Mouse (Mus musculus) embryonic facial prominence, embryonic 10.5 days (tissue): Measurements from ENCODE around the gene Plp1. TPM values are rescaled to one million over a fixed set of nuclear protein-coding genes. Genes with fewer than 3 reads are reported as not detected.

Experiments
- DNase-seq: peaks from one replicate; pipeline ENCODE4 v3.0.0-alpha.2; 2017; ENCODE audit warnings: low spot score
- H3K27ac ChIP-seq: fragments of 300-500 bp; sonication (generic); replicated peaks from 2 replicates; pipeline ENCODE4 v1.5.1; 2016; ENCODE audit warnings: mild to moderate bottlenecking
- H3K27me3 ChIP-seq: fragments of 300-500 bp; sonication (generic); replicated peaks from 2 replicates; pipeline ENCODE4 v1.6.1; 2016; ENCODE audit warnings: low read depth, mild to moderate bottlenecking; ENCODE audit not compliant: poor library complexity, severe bottlenecking
- H3K36me3 ChIP-seq: fragments of 300-500 bp; sonication (generic); replicated peaks from 2 replicates; pipeline ENCODE4 v1.6.1; 2016; ENCODE audit warnings: mild to moderate bottlenecking, moderate library complexity
- H3K4me1 ChIP-seq: fragments of 300-500 bp; sonication (generic); 2 replicates; pipeline ENCODE4 v1.6.1; 2016
- H3K4me3 ChIP-seq: fragments of 300-500 bp; sonication (generic); 2 replicates; pipeline ENCODE4 v1.5.1; 2016; ENCODE audit warnings: mild to moderate bottlenecking, moderate library complexity
- H3K9me3 ChIP-seq: fragments of 300-500 bp; sonication (generic); 2 replicates; pipeline ENCODE4 v1.6.1; 2016; ENCODE audit warnings: mild to moderate bottlenecking
- WGBS: fragments of 180-500 bp; shearing (Covaris S2); methylation state at CpG from one replicate; pipeline ENCODE4 v1.1.7; 2016; 5-methylcytosine and 5-hydroxymethylcytosine counted together
- polyA plus RNA-seq: library from polyadenylated mRNA; unstranded; fragments of >200 nt; fragmentation: Nextera tagmentation; extraction: Ambion mirVana; gene quantifications from 2 replicates; pipeline ENCODE4 v1.2.1, GENCODE M21; 2016

The Plp1 gene
- 11.4 and 11.7 TPM in 2 replicates for polyA plus RNA-seq

GRCm38 (mm10) chrX:136822371-136822770, at the start of gene Plp1:
Plp1 (plus strand) TSS chrX:136822671.
- H3K27ac ChIP-seq = no peak within 1 kb of the TSS
- no peaks in the 10 kb centered on the region for H3K36me3 ChIP-seq
- no peaks in the 10 kb centered on the region for H3K9me3 ChIP-seq
- DNase-seq = no peak
- 0 out of 2 replicates have a peak, but pooled peaks cover 4% of the 10 kb centered on the region for H3K4me1 ChIP-seq
- H3K4me3 ChIP-seq = no peak within 1 kb of the TSS
- peaks cover 87% of the 10 kb centered on the region for H3K27me3 ChIP-seq
- 24% methylated on average over 1 of the region's 1 CpGs for WGBS

GRCm38 (mm10) chrX:136773035-136773434, 49.4 kb upstream of the Plp1 start:
- Histone ChIP-seq H3K36me3 (peaks cover 13% of the 10 kb centered on the region; the same call in 1 of the 2 replicates), H3K27me3 (peaks cover 60% of the 10 kb centered on the region), H3K27ac (no peak overlapping the region), H3K4me1 (no peaks in the 10 kb centered on the region), H3K4me3 (no peak overlapping the region), H3K9me3 (no peaks in the 10 kb centered on the region)
- WGBS = 70% methylated on average over 1 of the region's 1 CpGs
- no peak for DNase-seq

- Histone ChIP-seq H3K9me3 (no peaks in the 10 kb centered on the region), H3K4me3 (no peak overlapping the region), H3K27ac (no peak overlapping the region), H3K36me3 (peaks cover 17% of the 10 kb centered on the region; the same call in 1 of the 2 replicates), H3K4me1 (no peaks in the 10 kb centered on the region), H3K27me3 (peaks cover 94% of the 10 kb centered on the region)
- no peak for DNase-seq
- 81% methylated on average over 3 of the region's 3 CpGs for WGBS
These were observed 44.4 kb upstream of the Plp1 start for GRCm38 (mm10) chrX:136778046-136778445.

DNA sequence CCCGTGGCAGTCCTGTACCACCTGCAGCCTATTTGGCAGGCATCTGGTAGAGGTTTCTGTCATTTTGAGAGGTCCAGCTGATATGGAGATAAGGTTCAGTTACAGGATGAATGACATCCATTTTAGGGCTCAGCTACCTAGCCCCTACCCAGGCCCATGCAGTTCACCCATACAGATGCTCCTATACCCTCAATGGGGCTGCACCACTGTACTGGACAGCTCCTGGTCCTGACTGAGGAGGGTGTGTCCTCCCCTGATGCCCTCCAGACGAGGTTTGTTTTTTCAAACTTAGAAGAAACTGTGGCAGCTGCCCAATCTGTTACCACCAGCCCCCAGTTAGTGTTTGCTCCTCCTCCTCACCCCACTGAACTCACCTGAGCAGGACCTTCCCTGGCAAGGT, 43.2 kb upstream of the Plp1 start:
- DNase-seq = no peak
- Histone ChIP-seq H3K27ac (no peak overlapping the region), H3K4me3 (no peak overlapping the region), H3K9me3 (no peaks in the 10 kb centered on the region), H3K4me1 (no peaks in the 10 kb centered on the region), H3K36me3 (peaks cover 13% of the 10 kb centered on the region; the same call in 1 of the 2 replicates), H3K27me3 (peaks cover 94% of the 10 kb centered on the region)
- 54% methylated on average over 2 of the region's 2 CpGs for whole genome bisulfite sequencing

GRCm38 (mm10) chrX:136780041-136780440, 42.4 kb upstream of the Plp1 start, which contains the start of gene Glra4:
Glra4 (minus strand) TSS chrX:136780141.
- Histone ChIP-seq H3K27me3 (peaks cover 94% of the 10 kb centered on the region), H3K4me3 (no peak within 1 kb of the TSS), H3K4me1 (no peaks in the 10 kb centered on the region), H3K36me3 (peaks cover 8% of the 10 kb centered on the region; the same call in 1 of the 2 replicates), H3K27ac (no peak within 1 kb of the TSS), H3K9me3 (no peaks in the 10 kb centered on the region)
- DNase-seq = no peak
- WGBS = 77% methylated on average over 3 of the region's 3 CpGs

- Histone ChIP-seq H3K9me3 (no peaks in the 10 kb centered on the region), H3K4me1 (no peaks in the 10 kb centered on the region), H3K27me3 (peaks cover 72% of the 10 kb centered on the region), H3K27ac (no peak overlapping the region), H3K36me3 (peaks cover 20% of the 10 kb centered on the region; the same call in 1 of the 2 replicates), H3K4me3 (no peak overlapping the region)
- WGBS = 82% methylated on average over 4 of the region's 4 CpGs
- DNase-seq = no peak
These were observed 33.0 kb upstream of the Plp1 start for GRCm38 (mm10) chrX:136789446-136789845.

DNA sequence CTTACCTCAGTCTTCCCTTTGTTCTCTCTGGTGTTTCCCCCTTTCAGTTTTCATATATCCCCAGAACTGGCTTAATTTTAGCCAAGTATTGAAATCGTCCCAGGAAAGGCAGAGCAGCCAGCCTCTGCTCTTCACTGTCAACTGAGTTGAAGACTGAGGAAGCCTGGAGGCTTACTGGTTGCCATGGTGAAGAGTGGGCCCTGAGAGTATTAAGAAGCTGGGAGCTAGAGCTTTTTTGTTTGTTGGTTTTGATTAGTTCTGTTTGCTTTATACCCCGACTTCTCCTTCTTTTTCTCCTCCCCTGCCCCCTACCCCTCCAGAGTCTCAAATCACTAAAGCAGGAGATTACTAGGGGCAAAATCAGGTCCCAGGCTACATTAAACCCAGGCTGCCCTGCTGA, 25.2 kb upstream of the Plp1 start:
- peaks cover 7% of the 10 kb centered on the region for H3K4me1 ChIP-seq
- H3K36me3 ChIP-seq = 0 out of 2 replicates have a peak, but pooled peaks cover 10% of the 10 kb centered on the region
- H3K27ac ChIP-seq = no peak overlapping the region
- H3K9me3 ChIP-seq = no peaks in the 10 kb centered on the region
- 30% methylated on average over 2 of the region's 2 CpGs for WGBS
- H3K27me3 ChIP-seq = peaks cover 61% of the 10 kb centered on the region
- no peak overlapping the region for H3K4me3 ChIP-seq
- DNase-seq = no peak

- Histone ChIP-seq H3K9me3 (no peaks in the 10 kb centered on the region), H3K27me3 (peaks cover 75% of the 10 kb centered on the region), H3K4me3 (no peak overlapping the region), H3K27ac (peak overlapping the region; percentile 65; the same call in 1 of the 2 replicates), H3K36me3 (no peaks in the 10 kb centered on the region), H3K4me1 (no peaks in the 10 kb centered on the region)
- WGBS = 88% methylated on average over 6 of the region's 6 CpGs
- DNase-seq = no peak
These were observed 2.7 kb upstream of the Plp1 start for GRCm38 (mm10) chrX:136819752-136820151.

- no peak overlapping the region for H3K4me3 ChIP-seq
- peak overlapping the region; percentile 65; the same call in 1 of the 2 replicates for H3K27ac ChIP-seq
- H3K4me1 ChIP-seq = 0 out of 2 replicates have a peak, but pooled peaks cover 4% of the 10 kb centered on the region
- peak; percentile 69 for DNase-seq
- H3K9me3 ChIP-seq = no peaks in the 10 kb centered on the region
- 8% methylated on average over 1 of the region's 1 CpGs for WGBS
- H3K27me3 ChIP-seq = peaks cover 78% of the 10 kb centered on the region
- no peaks in the 10 kb centered on the region for H3K36me3 ChIP-seq
These were observed 2.2 kb upstream of the Plp1 start for GRCm38 (mm10) chrX:136820250-136820649.

GRCm38 (mm10) chrX:136825016-136825415, 2.5 kb downstream of the Plp1 start:
- peaks cover 74% of the 10 kb centered on the region for H3K27me3 ChIP-seq
- H3K4me1 ChIP-seq = 0 out of 2 replicates have a peak, but pooled peaks cover 8% of the 10 kb centered on the region
- H3K4me3 ChIP-seq = no peak overlapping the region
- no peak for DNase-seq
- H3K9me3 ChIP-seq = no peaks in the 10 kb centered on the region
- 62% methylated on average over 4 of the region's 4 CpGs for WGBS
- no peak overlapping the region for H3K27ac ChIP-seq
- no peaks in the 10 kb centered on the region for H3K36me3 ChIP-seq

- H3K27me3 ChIP-seq = peaks cover 71% of the 10 kb centered on the region
- H3K27ac ChIP-seq = no peak overlapping the region
- no peaks in the 10 kb centered on the region for H3K9me3 ChIP-seq
- H3K4me3 ChIP-seq = no peak overlapping the region
- peak; percentile 12 for DNase-seq
- 0 out of 2 replicates have a peak, but pooled peaks cover 3% of the 10 kb centered on the region for H3K36me3 ChIP-seq
- 0 out of 2 replicates have a peak, but pooled peaks cover 8% of the 10 kb centered on the region for H3K4me1 ChIP-seq
These were observed 6.1 kb downstream of the Plp1 start for GRCm38 (mm10) chrX:136828610-136829009.

DNA sequence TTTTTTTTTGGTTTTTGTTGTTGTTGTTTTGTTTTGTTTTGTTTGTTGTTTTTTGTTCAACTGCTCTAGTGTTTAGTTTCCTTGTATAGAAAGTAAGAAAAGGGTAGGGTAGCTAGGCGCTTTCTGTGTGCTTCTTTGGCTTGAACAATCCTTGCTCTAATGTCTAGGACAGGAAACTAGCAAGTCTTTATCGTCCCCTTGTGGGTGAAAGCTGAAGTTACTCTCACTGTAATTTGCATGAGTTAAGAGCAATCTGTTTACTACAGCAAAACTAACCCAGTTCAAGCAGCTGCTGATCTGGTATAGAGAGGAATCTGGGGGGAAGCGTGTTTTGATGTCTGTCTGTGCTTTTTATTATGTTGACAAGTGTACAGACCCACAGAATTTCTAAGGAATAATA, 27.8 kb downstream of the Plp1 start:
- Histone ChIP-seq H3K4me1 (no peaks in the 10 kb centered on the region), H3K27ac (no peak overlapping the region), H3K36me3 (no peaks in the 10 kb centered on the region), H3K9me3 (no peaks in the 10 kb centered on the region), H3K27me3 (peaks cover 20% of the 10 kb centered on the region; the same call in 1 of the 2 replicates), H3K4me3 (no peak overlapping the region)
- no peak for DNase-seq
- WGBS = 28% methylated on average over 3 of the region's 3 CpGs
